Mouse (Mus musculus) neural tube, embryonic 12.5 days (tissue): ENCODE measurements around the gene Qpctl. TPM values are rescaled to one million over a fixed set of nuclear protein-coding genes. Genes with fewer than 3 reads are reported as not detected.
A peak's percentile ranks its signal among the peaks of the same experiment; 100 is the strongest.

Experiments used
- ATAC-seq: fragments of 200-750 bp; cut with Nextera tagmentation; 2 replicates; pipeline ENCODE4 v1.8.0; 2017; ENCODE audit warnings: low read depth, mild to moderate bottlenecking, moderate TSS enrichment, moderate library complexity; ENCODE audit not compliant: low FRiP score
- H3K27ac ChIP-seq: fragments of 300-500 bp; sonication (generic); 2 replicates; pipeline ENCODE4 v1.5.1; 2016
- H3K27me3 ChIP-seq: fragments of 300-500 bp; sonication (generic); replicated peaks from 2 replicates; pipeline ENCODE4 v1.6.1; 2016; ENCODE audit warnings: mild to moderate bottlenecking
- H3K36me3 ChIP-seq: fragments of 300-500 bp; sonication (generic); 2 replicates; pipeline ENCODE4 v1.6.1; 2016; ENCODE audit warnings: mild to moderate bottlenecking
- H3K4me1 ChIP-seq: fragments of 300-500 bp; sonication (generic); 2 replicates; pipeline ENCODE4 v1.6.1; 2016
- H3K4me2 ChIP-seq: fragments of 300-500 bp; sonication (generic); replicated peaks from 2 replicates; pipeline ENCODE4 v1.6.1; 2016; ENCODE audit warnings: mild to moderate bottlenecking
- H3K4me3 ChIP-seq: fragments of 300-500 bp; sonication (generic); 2 replicates; pipeline ENCODE4 v1.5.1; 2016
- H3K9ac ChIP-seq: fragments of 300-500 bp; sonication (generic); 2 replicates; pipeline ENCODE4 v1.6.1; 2016; ENCODE audit warnings: mild to moderate bottlenecking
- H3K9me3 ChIP-seq: fragments of 300-500 bp; sonication (generic); 2 replicates; pipeline ENCODE4 v1.6.1; 2016; ENCODE audit warnings: mild to moderate bottlenecking
- WGBS: fragments of 180-500 bp; shearing (Covaris S2); methylation state at CpG from one replicate; pipeline ENCODE4 v1.1.7; 2016; 5-methylcytosine and 5-hydroxymethylcytosine counted together
- polyA plus RNA-seq: library from polyadenylated mRNA; unstranded; fragments of >200 nt; fragmentation: Nextera tagmentation; extraction: Ambion mirVana; gene quantifications from 2 replicates; pipeline ENCODE4 v1.2.1, GENCODE M21; 2016

The Qpctl gene
- polyA plus RNA-seq, 1 experiment from 2014 or later = 20.9 TPM

GRCm38 (mm10) chr7:19136673-19137334 lies 12.3 kb downstream of the Qpctl start:
- WGBS = 94% methylated on average over 38 of the region's 38 CpGs
- Histone ChIP-seq H3K27ac (no peak overlapping the region), H3K9ac (no peak overlapping the region), H3K9me3 (no peaks in the 10 kb centered on the region), H3K4me1 (peaks cover 3% of the 10 kb centered on the region), H3K27me3 (no peaks in the 10 kb centered on the region), H3K36me3 (peaks cover 68% of the 10 kb centered on the region), H3K4me2 (no peak overlapping the region), H3K4me3 (no peak overlapping the region)
- ATAC-seq = no peak

DNA sequence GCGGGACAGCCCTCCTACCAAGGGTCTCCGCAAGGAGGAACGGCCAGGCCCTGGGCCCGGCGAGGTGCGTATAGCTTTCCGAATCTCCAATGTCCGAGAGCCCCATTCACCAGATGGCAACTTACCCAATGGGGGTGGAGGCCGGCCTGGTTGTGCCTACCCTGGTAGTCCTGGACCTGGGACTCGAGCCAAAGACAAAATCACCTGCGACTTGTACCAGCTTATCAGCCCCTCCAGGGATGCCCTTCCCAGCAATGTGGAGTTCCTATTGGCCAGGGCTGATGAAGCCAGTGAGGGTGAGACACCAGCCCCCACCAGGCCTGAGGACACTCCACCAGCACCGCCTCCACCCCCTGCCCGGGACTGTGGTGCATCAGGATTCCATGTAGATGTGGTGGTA lies 12.9 kb downstream of the Qpctl start:
- Histone ChIP-seq H3K9me3 (no peaks in the 10 kb centered on the region), H3K4me3 (no peak overlapping the region), H3K36me3 (peaks cover 65% of the 10 kb centered on the region), H3K27me3 (no peaks in the 10 kb centered on the region), H3K4me1 (peaks cover 6% of the 10 kb centered on the region), H3K4me2 (no peak overlapping the region), H3K27ac (no peak overlapping the region), H3K9ac (no peak overlapping the region)
- WGBS = 98% methylated on average over 13 of the region's 13 CpGs
- no peak for ATAC-seq

- peak overlapping the region; percentile 65 for H3K4me2 ChIP-seq
- H3K9me3 ChIP-seq = no peaks in the 10 kb centered on the region
- peak overlapping the region; percentile 84 for H3K27ac ChIP-seq
- peaks cover 14% of the 10 kb centered on the region for H3K4me1 ChIP-seq
- ATAC-seq = peak; percentile 98
- H3K27me3 ChIP-seq = no peaks in the 10 kb centered on the region
- H3K4me3 ChIP-seq = peak overlapping the region; percentile 35
- peak overlapping the region; percentile 56 for H3K9ac ChIP-seq
- WGBS = under 1% methylated on average over 39 of the region's 39 CpGs
- H3K36me3 ChIP-seq = peaks cover 24% of the 10 kb centered on the region
Measured at GRCm38 (mm10) chr7:19131324-19131848, 17.7 kb downstream of the Qpctl start.

DNA sequence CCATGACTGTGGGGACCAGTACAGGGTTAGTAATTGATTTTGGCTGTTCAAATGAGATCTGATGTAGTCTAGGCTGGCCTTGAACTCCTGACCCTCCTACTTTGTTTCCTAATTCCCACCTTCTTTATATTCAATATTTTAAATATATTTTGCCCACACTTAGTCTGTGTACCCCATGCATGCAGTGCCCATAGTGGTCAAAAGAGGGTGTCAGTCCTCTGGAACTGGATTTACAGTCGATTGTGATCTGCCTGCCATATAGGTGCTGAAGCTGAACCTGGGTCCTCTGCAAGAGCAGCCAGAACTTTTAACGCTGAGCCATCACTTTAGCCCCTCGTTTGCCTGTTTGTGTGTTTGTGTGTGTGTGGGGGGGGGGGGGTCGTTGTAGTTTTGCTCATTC lies 18.4 kb downstream of the Qpctl start:
- H3K9me3 ChIP-seq = no peaks in the 10 kb centered on the region
- peaks cover 17% of the 10 kb centered on the region for H3K36me3 ChIP-seq
- WGBS = 36% methylated on average over 4 of the region's 4 CpGs
- H3K4me3 ChIP-seq = peak overlapping the region; percentile 35; the same call in 1 of the 2 replicates
- H3K27ac ChIP-seq = peak overlapping the region; percentile 84
- peak overlapping the region; percentile 65 for H3K4me2 ChIP-seq
- no peaks in the 10 kb centered on the region for H3K27me3 ChIP-seq
- ATAC-seq = no peak
- H3K4me1 ChIP-seq = peaks cover 14% of the 10 kb centered on the region
- H3K9ac ChIP-seq = peak overlapping the region; percentile 56; the same call in 1 of the 2 replicates

DNA sequence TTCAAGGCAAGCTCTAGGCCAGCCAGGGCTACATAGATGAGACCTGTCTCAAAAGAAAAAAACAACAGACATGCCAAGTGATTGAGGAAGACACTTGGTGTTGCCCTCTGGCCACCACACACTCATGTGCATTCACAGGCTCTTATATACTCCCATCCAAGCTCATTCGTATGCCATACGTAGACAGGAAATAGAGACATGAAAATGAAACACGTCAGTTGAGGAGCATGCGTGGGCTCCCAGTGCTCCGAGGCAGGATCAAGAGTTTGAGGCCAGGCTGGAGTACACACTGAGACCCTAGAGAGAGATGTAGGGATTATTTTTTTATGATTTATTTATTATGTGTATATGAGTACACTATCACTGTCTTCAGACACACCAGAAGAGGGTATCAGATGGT lies 19.7 kb downstream of the Qpctl start:
- no peak overlapping the region for H3K27ac ChIP-seq
- H3K4me3 ChIP-seq = no peak overlapping the region
- ATAC-seq = no peak
- no peaks in the 10 kb centered on the region for H3K27me3 ChIP-seq
- 93% methylated on average over 5 of the region's 5 CpGs for WGBS
- H3K9ac ChIP-seq = no peak overlapping the region
- H3K9me3 ChIP-seq = no peaks in the 10 kb centered on the region
- H3K36me3 ChIP-seq = peaks cover 4% of the 10 kb centered on the region; the same call in 1 of the 2 replicates
- H3K4me1 ChIP-seq = peaks cover 14% of the 10 kb centered on the region
- H3K4me2 ChIP-seq = no peak overlapping the region

- 93% methylated on average over 5 of the region's 5 CpGs for WGBS
- Histone ChIP-seq H3K4me2 (no peak overlapping the region), H3K9ac (no peak overlapping the region), H3K9me3 (no peaks in the 10 kb centered on the region), H3K27me3 (no peaks in the 10 kb centered on the region), H3K4me3 (no peak overlapping the region), H3K4me1 (peaks cover 14% of the 10 kb centered on the region), H3K27ac (no peak overlapping the region), H3K36me3 (peaks cover 3% of the 10 kb centered on the region; the same call in 1 of the 2 replicates)
- ATAC-seq = no peak
Measured at GRCm38 (mm10) chr7:19127744-19128143, 21.3 kb downstream of the Qpctl start.

DNA sequence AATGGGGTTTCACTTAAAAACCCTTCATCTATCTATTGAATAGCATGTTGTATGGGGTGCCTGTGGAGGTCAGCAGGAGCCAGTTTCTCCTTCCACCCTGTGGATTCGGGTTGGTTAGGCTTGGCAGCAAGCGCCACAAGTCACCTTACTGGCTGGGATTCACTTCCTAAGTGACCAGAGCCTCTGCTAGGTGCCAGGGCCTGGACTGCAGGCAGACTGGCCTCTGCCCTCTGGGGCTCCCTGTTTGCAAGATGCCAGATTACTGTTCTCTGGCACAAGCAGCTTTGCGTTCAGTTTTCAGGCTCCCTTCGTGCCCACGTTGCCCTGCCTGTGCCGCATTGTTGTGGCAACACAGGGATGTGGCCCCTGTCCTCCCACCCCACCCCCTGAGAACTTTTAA lies 24.4 kb downstream of the Qpctl start:
- WGBS = 91% methylated on average over 6 of the region's 6 CpGs
- ATAC-seq = no peak
- H3K27ac ChIP-seq = no peak overlapping the region
- no peaks in the 10 kb centered on the region for H3K27me3 ChIP-seq
- no peak overlapping the region for H3K4me3 ChIP-seq
- no peak overlapping the region for H3K4me2 ChIP-seq
- peaks cover under 1% of the 10 kb centered on the region; the same call in 1 of the 2 replicates for H3K36me3 ChIP-seq
- 0 out of 2 replicates have a peak overlapping the region, but pooled peaks have one; percentile 8 for H3K9ac ChIP-seq
- peaks cover 12% of the 10 kb centered on the region for H3K4me1 ChIP-seq
- no peaks in the 10 kb centered on the region for H3K9me3 ChIP-seq

GRCm38 (mm10) chr7:19121686-19122085 lies 27.4 kb downstream of the Qpctl start:
- no peak for ATAC-seq

GRCm38 (mm10) chr7:19119631-19120429 lies 29.3 kb downstream of the Qpctl start, which contains the start of gene Fbxo46:
Gene Fbxo46 (plus strand): TSS chr7:19119859.
- H3K27me3 ChIP-seq = 0 out of 2 replicates have a peak, but pooled peaks cover 5% of the 10 kb centered on the region
- ATAC-seq = peak; percentile 95
- H3K4me2 ChIP-seq = peak within 1 kb of the TSS; percentile 84
- peak within 1 kb of the TSS; percentile 70 for H3K9ac ChIP-seq
- 3% methylated on average over 34 of the region's 34 CpGs for WGBS
- H3K27ac ChIP-seq = no peak within 1 kb of the TSS
- peaks cover 4% of the 10 kb centered on the region; the same call in 1 of the 2 replicates for H3K9me3 ChIP-seq
- H3K4me1 ChIP-seq = peaks cover 18% of the 10 kb centered on the region
- no peaks in the 10 kb centered on the region; the same call in 1 of the 2 replicates for H3K36me3 ChIP-seq
- H3K4me3 ChIP-seq = peak within 1 kb of the TSS; percentile 62

More at GRCm38 (mm10) chr7:19121686-19122085, 27.4 kb downstream of the Qpctl start:
- Histone ChIP-seq H3K9me3 (peaks cover 4% of the 10 kb centered on the region; the same call in 1 of the 2 replicates), H3K36me3 (no peaks in the 10 kb centered on the region; the same call in 1 of the 2 replicates), H3K4me2 (no peak overlapping the region), H3K27ac (no peak overlapping the region), H3K4me1 (peaks cover 18% of the 10 kb centered on the region), H3K9ac (no peak overlapping the region), H3K27me3 (0 out of 2 replicates have a peak, but pooled peaks cover 5% of the 10 kb centered on the region), H3K4me3 (no peak overlapping the region)
- 93% methylated on average over 4 of the region's 4 CpGs for WGBS

DNA sequence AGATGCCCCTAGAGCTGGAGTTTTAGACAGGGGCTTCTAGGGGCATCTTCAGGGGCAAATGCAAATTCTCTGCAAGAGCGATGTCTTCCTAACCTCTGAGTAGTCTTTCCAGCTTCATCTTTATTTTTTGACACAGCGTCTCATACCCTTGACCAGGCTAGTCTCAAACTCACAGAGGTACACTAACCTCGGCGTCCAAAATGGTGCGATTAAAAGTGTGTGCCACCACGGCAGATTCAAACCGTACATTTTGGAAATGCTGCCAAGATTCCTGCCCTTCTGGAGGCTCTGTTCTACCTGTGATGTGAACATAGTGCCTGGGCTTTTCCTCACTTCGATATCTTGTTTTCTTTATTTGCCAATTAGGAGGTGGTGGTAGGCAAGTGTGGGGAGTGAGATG lies 30.0 kb downstream of the Qpctl start:
- Histone ChIP-seq H3K27me3 (0 out of 2 replicates have a peak, but pooled peaks cover 5% of the 10 kb centered on the region), H3K27ac (no peak overlapping the region), H3K4me1 (peaks cover 18% of the 10 kb centered on the region), H3K4me3 (no peak overlapping the region), H3K4me2 (0 out of 2 replicates have a peak overlapping the region, but pooled peaks have one; percentile 7), H3K36me3 (no peaks in the 10 kb centered on the region), H3K9me3 (peaks cover 4% of the 10 kb centered on the region; the same call in 1 of the 2 replicates), H3K9ac (no peak overlapping the region)
- WGBS = 97% methylated on average over 8 of the region's 8 CpGs
- peak; percentile 20 for ATAC-seq

- Histone ChIP-seq H3K4me3 (peak within 1 kb of the TSS; percentile 26; the same call in 1 of the 2 replicates), H3K9me3 (peaks cover 4% of the 10 kb centered on the region; the same call in 1 of the 2 replicates), H3K4me1 (peaks cover 18% of the 10 kb centered on the region), H3K36me3 (no peaks in the 10 kb centered on the region), H3K27ac (no peak within 1 kb of the TSS), H3K4me2 (peak within 1 kb of the TSS; percentile 51), H3K27me3 (0 out of 2 replicates have a peak, but pooled peaks cover 5% of the 10 kb centered on the region), H3K9ac (no peak within 1 kb of the TSS)
- ATAC-seq = peak; percentile 26; the same call in 1 of the 2 replicates
- 22% methylated on average over 64 of the region's 64 CpGs for WGBS
Measured at GRCm38 (mm10) chr7:19118028-19118771, 30.9 kb downstream of the Qpctl start, which contains the start of gene Gm4969. Gene Gm4969 (minus strand): TSS chr7:19118368.
